Mouse (Mus musculus): ENCODE measurements around the gene Igsf8. TPM values are rescaled to one million over a fixed set of nuclear protein-coding genes. Genes with fewer than 3 reads are reported as not detected.

Igsf8 gene
- polyA plus RNA-seq, 2 experiments = 11.0 to 15.4 TPM

DNA sequence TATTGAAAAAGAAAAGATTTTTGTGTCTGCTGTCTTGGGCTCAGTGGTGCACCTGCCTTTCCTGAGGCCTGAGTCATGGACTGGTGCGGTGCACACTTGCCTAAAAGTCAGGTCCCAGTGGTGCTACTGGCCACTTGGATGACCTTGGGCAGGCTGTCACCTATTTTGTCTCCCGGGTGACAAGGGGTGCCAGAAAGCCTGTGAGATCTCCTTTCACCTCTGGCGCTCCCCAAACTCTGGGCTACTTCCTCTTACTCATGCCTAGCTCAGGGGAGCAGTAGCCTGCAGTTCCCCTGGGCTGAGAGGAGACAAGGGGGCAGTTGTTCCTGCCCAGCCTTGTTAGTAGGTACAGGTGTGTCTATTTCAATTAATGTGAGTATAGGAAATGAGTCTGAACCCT, 40.9 kb downstream of the Igsf8 start:
- H3K4me3 ChIP-seq (ENCODE audit: insufficient read depth in 1 of 2, low read depth in 2 of 2, low read length in 2 of 2) = no peak overlapping the region
- H3K4me1 ChIP-seq (replicated peaks; ENCODE audit: control insufficient read depth in 2 of 2, insufficient read depth in 2 of 2, low read length in 1 of 2) = peaks cover 5 to 30% of the 10 kb centered on the region in 2 experiments
- no peak overlapping the region for H3K4me2 ChIP-seq (ENCODE audit: low read depth)
- no peak overlapping the region for H3K9ac ChIP-seq (replicated peaks)
- no peaks in the 10 kb centered on the region for H3K9me3 ChIP-seq (ENCODE audit: control insufficient read depth, low read length)
- H3K27me3 ChIP-seq (ENCODE audit: control insufficient read depth, insufficient read depth, low read length) = peaks cover 3% of the 10 kb centered on the region; the same call in 1 of the 2 replicates
- H3K27ac ChIP-seq = no peak overlapping the region
- no peak for TF ChIP-seq CTCF (IDR thresholded peaks at IDR 0.05; ENCODE audit: low read depth)
- no peak for TF ChIP-seq EP300 (IDR thresholded peaks at IDR 0.05; ENCODE audit: low read depth)
- ATAC-seq (ENCODE audit: insufficient read depth) (no peak), DNase-seq (ENCODE audit: low read depth in 3 of 3, low spot score in 3 of 3) (no peak)
- H3K36me3 ChIP-seq (replicated peaks; ENCODE audit: control insufficient read depth, insufficient read depth, low read depth) = no peaks in the 10 kb centered on the region
- 29% methylated on average over 3 of the region's 3 CpGs for WGBS (ENCODE audit: insufficient replicate concordance)

DNA sequence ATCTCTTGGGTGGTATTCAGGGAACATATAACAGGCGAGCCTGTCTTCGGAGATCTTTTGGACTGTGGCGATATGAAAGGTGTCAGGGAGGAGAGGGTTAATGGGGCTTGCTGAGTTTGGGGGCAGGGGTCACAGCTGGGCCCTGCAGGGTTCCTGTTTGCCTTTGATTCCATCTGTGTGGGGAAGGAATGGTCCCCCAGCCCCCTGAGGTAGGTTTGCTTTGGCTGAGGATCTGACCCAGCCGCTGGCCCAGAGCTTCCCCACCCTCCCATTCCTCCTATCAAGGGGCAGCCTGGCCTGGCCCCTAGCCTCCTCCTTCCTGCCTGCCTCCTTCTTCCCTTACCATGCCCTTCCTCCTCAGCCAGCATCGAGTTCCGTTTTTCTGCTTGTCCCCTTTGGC, 41.4 kb downstream of the Igsf8 start:
- Histone ChIP-seq H3K4me1 (replicated peaks; ENCODE audit: control insufficient read depth in 2 of 2, insufficient read depth in 2 of 2, low read length in 1 of 2) (peaks cover 5 to 30% of the 10 kb centered on the region in 2 experiments), H3K27me3 (ENCODE audit: control insufficient read depth, insufficient read depth, low read length) (peaks cover under 1% of the 10 kb centered on the region; the same call in 1 of the 2 replicates), H3K27ac (no peak overlapping the region), H3K4me2 (ENCODE audit: low read depth) (no peak overlapping the region), H3K36me3 (replicated peaks; ENCODE audit: control insufficient read depth, insufficient read depth, low read depth) (no peaks in the 10 kb centered on the region), H3K4me3 (ENCODE audit: insufficient read depth in 1 of 2, low read depth in 2 of 2, low read length in 2 of 2) (no peak overlapping the region), H3K9me3 (ENCODE audit: control insufficient read depth, low read length) (no peaks in the 10 kb centered on the region), H3K9ac (replicated peaks) (no peak overlapping the region)
- WGBS (ENCODE audit: insufficient replicate concordance) = 19% methylated on average over 6 of the region's 6 CpGs
- ATAC-seq (ENCODE audit: insufficient read depth) (no peak), DNase-seq (ENCODE audit: low read depth in 3 of 3, low spot score in 3 of 3) (no peak)
- TF ChIP-seq EP300 (IDR thresholded peaks at IDR 0.05; ENCODE audit: low read depth) (no peak), CTCF (IDR thresholded peaks at IDR 0.05; ENCODE audit: low read depth) (no peak)

DNA sequence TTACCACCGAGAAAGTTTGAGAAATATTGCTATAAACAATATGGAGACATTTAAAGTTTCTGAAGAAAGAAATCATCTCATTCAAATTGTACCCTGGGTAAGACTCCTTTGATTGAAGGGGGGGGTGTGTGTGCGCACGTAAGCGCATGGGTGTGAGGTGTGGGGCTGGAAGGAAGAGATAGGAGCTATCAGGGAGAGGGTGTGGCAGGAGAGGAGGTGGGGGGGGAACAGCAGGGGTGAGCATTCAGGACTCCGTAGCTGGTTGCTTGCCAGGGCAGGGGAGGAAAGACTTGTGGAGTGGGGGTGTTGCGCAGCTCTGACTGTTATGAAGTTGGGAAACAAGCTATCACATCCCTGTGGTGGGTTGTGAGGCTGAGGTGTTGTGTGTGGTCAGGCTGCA, 43.0 kb downstream of the Igsf8 start:
- Histone ChIP-seq H3K4me2 (ENCODE audit: low read depth) (no peak overlapping the region), H3K27ac (no peak overlapping the region), H3K9me3 (ENCODE audit: control insufficient read depth, low read length) (no peaks in the 10 kb centered on the region), H3K4me1 (replicated peaks; ENCODE audit: control insufficient read depth in 2 of 2, insufficient read depth in 2 of 2, low read length in 1 of 2) (peaks cover 5 to 32% of the 10 kb centered on the region in 2 experiments), H3K27me3 (ENCODE audit: control insufficient read depth, insufficient read depth, low read length) (no peaks in the 10 kb centered on the region; the same call in 1 of the 2 replicates), H3K4me3 (ENCODE audit: insufficient read depth in 1 of 2, low read depth in 2 of 2, low read length in 2 of 2) (no peak overlapping the region), H3K9ac (replicated peaks) (no peak overlapping the region), H3K36me3 (replicated peaks; ENCODE audit: control insufficient read depth, insufficient read depth, low read depth) (no peaks in the 10 kb centered on the region)
- WGBS (ENCODE audit: insufficient replicate concordance) = 16% methylated on average over 6 of the region's 6 CpGs
- ATAC-seq (ENCODE audit: insufficient read depth) (peak; percentile 77), DNase-seq (ENCODE audit: low read depth in 3 of 3, low spot score in 3 of 3) (no peak)
- TF ChIP-seq CTCF (IDR thresholded peaks at IDR 0.05; ENCODE audit: low read depth) (no peak), EP300 (IDR thresholded peaks at IDR 0.05; ENCODE audit: low read depth) (peak; percentile 47; the same call in 1 of the 2 replicates)

- no peak overlapping the region for H3K27ac ChIP-seq
- no peak for TF ChIP-seq CTCF (IDR thresholded peaks at IDR 0.05; ENCODE audit: low read depth)
- no peak for TF ChIP-seq EP300 (IDR thresholded peaks at IDR 0.05; ENCODE audit: low read depth)
- no peak overlapping the region for H3K4me2 ChIP-seq (ENCODE audit: low read depth)
- H3K4me3 ChIP-seq (ENCODE audit: insufficient read depth in 1 of 2, low read depth in 2 of 2, low read length in 2 of 2) = no peak overlapping the region
- ATAC-seq (ENCODE audit: insufficient read depth) = no peak
- DNase-seq (ENCODE audit: low read depth in 3 of 3, low spot score in 3 of 3) = no peak
- H3K27me3 ChIP-seq (ENCODE audit: control insufficient read depth, insufficient read depth, low read length) = no peaks in the 10 kb centered on the region; the same call in 1 of the 2 replicates
- H3K4me1 ChIP-seq (replicated peaks; ENCODE audit: control insufficient read depth in 2 of 2, insufficient read depth in 2 of 2, low read length in 1 of 2) = peaks cover 5 to 38% of the 10 kb centered on the region in 2 experiments
- H3K36me3 ChIP-seq (replicated peaks; ENCODE audit: control insufficient read depth, insufficient read depth, low read depth) = no peaks in the 10 kb centered on the region
- 48% methylated on average over 2 of the region's 2 CpGs for WGBS (ENCODE audit: insufficient replicate concordance)
- H3K9me3 ChIP-seq (ENCODE audit: control insufficient read depth, low read length) = no peaks in the 10 kb centered on the region
- H3K9ac ChIP-seq (replicated peaks) = no peak overlapping the region
These were observed 43.7 kb downstream of the Igsf8 start for GRCm38 (mm10) chr1:172305153-172305552.

- no peak for DNase-seq (ENCODE audit: low read depth in 3 of 3, low spot score in 3 of 3)
- H3K27me3 ChIP-seq (ENCODE audit: control insufficient read depth, insufficient read depth, low read length) = no peaks in the 10 kb centered on the region; the same call in 1 of the 2 replicates
- H3K4me2 ChIP-seq (ENCODE audit: low read depth) = no peak overlapping the region
- H3K36me3 ChIP-seq (replicated peaks; ENCODE audit: control insufficient read depth, insufficient read depth, low read depth) = no peaks in the 10 kb centered on the region
- no peak for ATAC-seq (ENCODE audit: insufficient read depth)
- H3K4me3 ChIP-seq (ENCODE audit: insufficient read depth in 1 of 2, low read depth in 2 of 2, low read length in 2 of 2) = no peak overlapping the region
- no peaks in the 10 kb centered on the region for H3K9me3 ChIP-seq (ENCODE audit: control insufficient read depth, low read length)
- no peak overlapping the region for H3K27ac ChIP-seq
- H3K4me1 ChIP-seq (replicated peaks; ENCODE audit: control insufficient read depth in 2 of 2, insufficient read depth in 2 of 2, low read length in 1 of 2) = peaks cover 5 to 43% of the 10 kb centered on the region in 2 experiments
- 35% methylated on average over 3 of the region's 3 CpGs for WGBS (ENCODE audit: insufficient replicate concordance)
- H3K9ac ChIP-seq (replicated peaks) = no peak overlapping the region
- TF ChIP-seq EP300 (IDR thresholded peaks at IDR 0.05; ENCODE audit: low read depth) = no peak
- peak; percentile 65 for TF ChIP-seq CTCF (IDR thresholded peaks at IDR 0.05; ENCODE audit: low read depth)
These were observed 44.2 kb downstream of the Igsf8 start for GRCm38 (mm10) chr1:172305635-172306034.
